Mouse (Mus musculus): ENCODE measurements around the gene Cdca5. TPM values are rescaled to one million over a fixed set of nuclear protein-coding genes. Genes with fewer than 3 reads are reported as not detected.
A peak's percentile ranks its signal among the peaks of the same experiment; 100 is the strongest.

Gene Cdca5
- polyA plus RNA-seq, 1 experiment from 2014 or later = 32.9 TPM

- H3K27me3 ChIP-seq (replicated peaks) = no peaks in the 10 kb centered on the region
- H3K4me3 ChIP-seq (replicated peaks) = peak overlapping the region; percentile 65
- peaks cover 29% of the 10 kb centered on the region for H3K36me3 ChIP-seq
- H3K4me1 ChIP-seq (replicated peaks) = peaks cover 10% of the 10 kb centered on the region
- ATAC-seq = peak; percentile 83
- H3K9me3 ChIP-seq = no peaks in the 10 kb centered on the region
- peak overlapping the region; percentile 75 for H3K4me2 ChIP-seq (replicated peaks)
- H3K27ac ChIP-seq = peak overlapping the region; percentile 54
- WGBS = under 1% methylated on average over 17 of the region's 17 CpGs
- H3K9ac ChIP-seq = peak overlapping the region; percentile 60
Observed at GRCm38 (mm10) chr19:6085417-6085879, 665 bp downstream of the Cdca5 start.

GRCm38 (mm10) chr19:6088841-6089240, 4.1 kb downstream of the Cdca5 start:
- Histone ChIP-seq H3K36me3 (peaks cover 29% of the 10 kb centered on the region), H3K9me3 (no peaks in the 10 kb centered on the region), H3K4me2 (replicated peaks) (no peak overlapping the region), H3K27ac (no peak overlapping the region), H3K27me3 (replicated peaks) (no peaks in the 10 kb centered on the region), H3K4me3 (replicated peaks) (no peak overlapping the region), H3K4me1 (replicated peaks) (peaks cover 8% of the 10 kb centered on the region), H3K9ac (no peak overlapping the region)
- WGBS = 92% methylated on average over 13 of the region's 13 CpGs
- ATAC-seq = no peak

GRCm38 (mm10) chr19:6094119-6094518, 9.3 kb downstream of the Cdca5 start, which contains the start of gene AC131692.1:
AC131692.1 (plus strand) TSS chr19:6094419.
- H3K27ac ChIP-seq = no peak within 1 kb of the TSS
- peaks cover 28% of the 10 kb centered on the region for H3K36me3 ChIP-seq
- ATAC-seq = no peak
- H3K4me1 ChIP-seq (replicated peaks) = no peaks in the 10 kb centered on the region
- no peaks in the 10 kb centered on the region for H3K27me3 ChIP-seq (replicated peaks)
- 87% methylated on average over 7 of the region's 7 CpGs for WGBS
- no peaks in the 10 kb centered on the region for H3K9me3 ChIP-seq
- no peak within 1 kb of the TSS for H3K9ac ChIP-seq
- no peak within 1 kb of the TSS for H3K4me3 ChIP-seq (replicated peaks)
- no peak within 1 kb of the TSS for H3K4me2 ChIP-seq (replicated peaks)

- no peak overlapping the region for H3K4me2 ChIP-seq (replicated peaks)
- WGBS = 79% methylated on average over 3 of the region's 3 CpGs
- 0 out of 2 replicates have a peak, but pooled peaks cover 4% of the 10 kb centered on the region for H3K36me3 ChIP-seq
- H3K4me1 ChIP-seq (replicated peaks) = no peaks in the 10 kb centered on the region
- no peak overlapping the region for H3K4me3 ChIP-seq (replicated peaks)
- ATAC-seq = no peak
- H3K9me3 ChIP-seq = no peaks in the 10 kb centered on the region
- H3K27ac ChIP-seq = no peak overlapping the region
- no peaks in the 10 kb centered on the region for H3K27me3 ChIP-seq (replicated peaks)
- no peak overlapping the region for H3K9ac ChIP-seq
Observed at GRCm38 (mm10) chr19:6097847-6098246, 13.1 kb downstream of the Cdca5 start.

GRCm38 (mm10) chr19:6101186-6101585, 16.4 kb downstream of the Cdca5 start:
- Histone ChIP-seq H3K4me2 (replicated peaks) (no peak overlapping the region), H3K9me3 (no peaks in the 10 kb centered on the region), H3K4me3 (replicated peaks) (no peak overlapping the region), H3K27me3 (replicated peaks) (no peaks in the 10 kb centered on the region), H3K36me3 (no peaks in the 10 kb centered on the region), H3K9ac (no peak overlapping the region), H3K4me1 (replicated peaks) (peaks cover 13% of the 10 kb centered on the region; the same call in 1 of the 2 replicates), H3K27ac (no peak overlapping the region)
- WGBS = 65% methylated on average over 6 of the region's 6 CpGs
- ATAC-seq = no peak

GRCm38 (mm10) chr19:6102169-6102853, 17.5 kb downstream of the Cdca5 start:
- H3K4me3 ChIP-seq (replicated peaks) = no peak overlapping the region
- no peak for ATAC-seq
- no peak overlapping the region for H3K9ac ChIP-seq
- WGBS = 71% methylated on average over 6 of the region's 6 CpGs
- no peak overlapping the region for H3K27ac ChIP-seq
- H3K9me3 ChIP-seq = no peaks in the 10 kb centered on the region
- H3K4me1 ChIP-seq (replicated peaks) = peaks cover 13% of the 10 kb centered on the region; the same call in 1 of the 2 replicates
- no peaks in the 10 kb centered on the region for H3K36me3 ChIP-seq
- H3K4me2 ChIP-seq (replicated peaks) = no peak overlapping the region
- H3K27me3 ChIP-seq (replicated peaks) = no peaks in the 10 kb centered on the region

- Histone ChIP-seq H3K27ac (peak overlapping the region; percentile 29), H3K27me3 (replicated peaks) (no peaks in the 10 kb centered on the region), H3K9me3 (no peaks in the 10 kb centered on the region), H3K4me3 (replicated peaks) (no peak overlapping the region), H3K4me1 (replicated peaks) (peaks cover 13% of the 10 kb centered on the region; the same call in 1 of the 2 replicates), H3K9ac (no peak overlapping the region; the same call in 1 of the 2 replicates), H3K4me2 (replicated peaks) (peak overlapping the region; percentile 2; the same call in 1 of the 2 replicates), H3K36me3 (no peaks in the 10 kb centered on the region)
- ATAC-seq = peak; percentile 84
- 53% methylated on average over 4 of the region's 4 CpGs for WGBS
Observed at GRCm38 (mm10) chr19:6104476-6104875, 19.7 kb downstream of the Cdca5 start.

GRCm38 (mm10) chr19:6105586-6105985, 20.8 kb downstream of the Cdca5 start, which contains the start of gene Naaladl1:
Naaladl1 (plus strand) TSS chr19:6105782.
- peak; percentile 44 for ATAC-seq
- Histone ChIP-seq H3K36me3 (no peaks in the 10 kb centered on the region), H3K4me1 (replicated peaks) (peaks cover 13% of the 10 kb centered on the region; the same call in 1 of the 2 replicates), H3K9me3 (no peaks in the 10 kb centered on the region), H3K27ac (peak within 1 kb of the TSS; percentile 29; the same call in 1 of the 2 replicates), H3K27me3 (replicated peaks) (no peaks in the 10 kb centered on the region), H3K4me2 (replicated peaks) (peak within 1 kb of the TSS; percentile 42), H3K9ac (peak within 1 kb of the TSS; percentile 14; the same call in 1 of the 2 replicates), H3K4me3 (replicated peaks) (peak within 1 kb of the TSS; percentile 28)
- 78% methylated on average over 7 of the region's 7 CpGs for WGBS

- no peak overlapping the region for H3K9ac ChIP-seq
- no peak overlapping the region for H3K27ac ChIP-seq
- no peak for ATAC-seq
- H3K27me3 ChIP-seq (replicated peaks) = no peaks in the 10 kb centered on the region
- no peak overlapping the region for H3K4me3 ChIP-seq (replicated peaks)
- no peaks in the 10 kb centered on the region for H3K9me3 ChIP-seq
- peaks cover 15% of the 10 kb centered on the region for H3K4me1 ChIP-seq (replicated peaks)
- no peak overlapping the region for H3K4me2 ChIP-seq (replicated peaks)
- peaks cover 19% of the 10 kb centered on the region for H3K36me3 ChIP-seq
- WGBS = 47% methylated on average over 6 of the region's 6 CpGs
Observed at GRCm38 (mm10) chr19:6113116-6113515, 28.3 kb downstream of the Cdca5 start.

GRCm38 (mm10) chr19:6116113-6116850, 31.5 kb downstream of the Cdca5 start:
- peak overlapping the region; percentile 94 for H3K4me3 ChIP-seq (replicated peaks)
- no peak for ATAC-seq
- 92% methylated on average over 15 of the region's 15 CpGs for WGBS
- H3K4me2 ChIP-seq (replicated peaks) = peak overlapping the region; percentile 88
- peaks cover 22% of the 10 kb centered on the region for H3K36me3 ChIP-seq
- peaks cover 28% of the 10 kb centered on the region for H3K4me1 ChIP-seq (replicated peaks)
- H3K27me3 ChIP-seq (replicated peaks) = no peaks in the 10 kb centered on the region
- no peak overlapping the region for H3K27ac ChIP-seq
- H3K9ac ChIP-seq = peak overlapping the region; percentile 20; the same call in 1 of the 2 replicates
- H3K9me3 ChIP-seq = no peaks in the 10 kb centered on the region

- 5% methylated on average over 32 of the region's 32 CpGs for WGBS
- peak overlapping the region; percentile 94 for H3K4me3 ChIP-seq (replicated peaks)
- peak overlapping the region; percentile 99 for H3K27ac ChIP-seq
- H3K36me3 ChIP-seq = peaks cover 22% of the 10 kb centered on the region
- peaks cover 34% of the 10 kb centered on the region for H3K4me1 ChIP-seq (replicated peaks)
- H3K9ac ChIP-seq = peak overlapping the region; percentile 87
- H3K4me2 ChIP-seq (replicated peaks) = peak overlapping the region; percentile 88
- H3K27me3 ChIP-seq (replicated peaks) = no peaks in the 10 kb centered on the region
- no peaks in the 10 kb centered on the region for H3K9me3 ChIP-seq
- no peak for ATAC-seq
Observed at GRCm38 (mm10) chr19:6117346-6117985, 32.7 kb downstream of the Cdca5 start.
